Mouse (Mus musculus) hindbrain, postnatal 0 days (tissue): ENCODE measurements around the gene Ppm1k. TPM values are rescaled to one million over a fixed set of nuclear protein-coding genes. Genes with fewer than 3 reads are reported as not detected.
"Not testable (repeated sequence)": the region's sequence is repeated elsewhere in the genome, so short reads cannot be mapped to it uniquely, and the experiment has no call there.

Source experiments
- ATAC-seq: fragments of 200-750 bp; cut with Nextera tagmentation; 2 replicates; pipeline ENCODE4 v1.8.0; 2017; ENCODE audit warnings: mild to moderate bottlenecking, moderate TSS enrichment, moderate library complexity
- DNase-seq: peaks from one replicate; pipeline ENCODE4 v3.0.0-alpha.2; 2015; ENCODE audit warnings: low spot score
- H3K27ac ChIP-seq: fragments of 300-500 bp; sonication (generic); 2 replicates; pipeline ENCODE4 v1.5.1; 2014; ENCODE audit warnings: mild to moderate bottlenecking
- H3K27me3 ChIP-seq: fragments of 300-500 bp; sonication (generic); 2 replicates; pipeline ENCODE4 v1.6.1; 2014; ENCODE audit warnings: low read length, mixed read lengths; ENCODE audit not compliant: insufficient read depth
- H3K36me3 ChIP-seq: fragments of 300-500 bp; sonication (generic); 2 replicates; pipeline ENCODE4 v1.6.1; 2014; ENCODE audit warnings: low read length, mixed read lengths; ENCODE audit not compliant: insufficient read depth
- H3K4me1 ChIP-seq: fragments of 300-500 bp; sonication (generic); 2 replicates; pipeline ENCODE4 v1.6.1; 2014; ENCODE audit warnings: antibody characterized with exemption, low read length, mixed read lengths; ENCODE audit not compliant: insufficient read depth
- H3K4me2 ChIP-seq: fragments of 300-500 bp; sonication (generic); 2 replicates; pipeline ENCODE4 v1.6.1; 2014; ENCODE audit warnings: low read depth, mild to moderate bottlenecking, low read length, moderate library complexity, mixed read lengths
- H3K4me3 ChIP-seq: fragments of 300-500 bp; sonication (generic); 2 replicates; pipeline ENCODE4 v1.5.1; 2014; ENCODE audit warnings: low read length
- H3K9ac ChIP-seq: fragments of 300-500 bp; sonication (generic); replicated peaks from 2 replicates; pipeline ENCODE4 v1.6.1; 2014; ENCODE audit warnings: mild to moderate bottlenecking, low read length, moderate library complexity, mixed read lengths
- H3K9me3 ChIP-seq: fragments of 300-500 bp; sonication (generic); 2 replicates; pipeline ENCODE4 v1.6.1; 2016; ENCODE audit warnings: low read length, mixed read lengths
- CTCF ChIP-seq: IDR thresholded peaks from 2 replicates; pipeline ENCODE4 v1.5.1; 2016; ENCODE audit warnings: antibody characterized with exemption, control low read depth, low read depth
- WGBS: fragments of 180-500 bp; shearing (Covaris S2); extraction: QIAGEN DNeasy Blood & Tissue Kit; methylation state at CpG from one replicate; pipeline ENCODE4 v1.1.7; 2014; 5-methylcytosine and 5-hydroxymethylcytosine counted together
- polyA plus RNA-seq: library from polyadenylated mRNA; unstranded; fragments of >200 nt; fragmentation: Nextera tagmentation; extraction: Ambion mirVana; gene quantifications from 2 replicates; pipeline ENCODE4 v1.2.1, GENCODE M21; 2015
- total RNA-seq: library from RNA; depleted of rRNA; stranded (reverse); fragments of >200 nt; gene quantifications from 2 replicates; pipeline ENCODE4 v1.2.3, GENCODE M21; 2014

Gene Ppm1k
- total and polyA plus RNA-seq, 2 experiments from 2014 or later, result 8.2 to 12.4 TPM

DNA sequence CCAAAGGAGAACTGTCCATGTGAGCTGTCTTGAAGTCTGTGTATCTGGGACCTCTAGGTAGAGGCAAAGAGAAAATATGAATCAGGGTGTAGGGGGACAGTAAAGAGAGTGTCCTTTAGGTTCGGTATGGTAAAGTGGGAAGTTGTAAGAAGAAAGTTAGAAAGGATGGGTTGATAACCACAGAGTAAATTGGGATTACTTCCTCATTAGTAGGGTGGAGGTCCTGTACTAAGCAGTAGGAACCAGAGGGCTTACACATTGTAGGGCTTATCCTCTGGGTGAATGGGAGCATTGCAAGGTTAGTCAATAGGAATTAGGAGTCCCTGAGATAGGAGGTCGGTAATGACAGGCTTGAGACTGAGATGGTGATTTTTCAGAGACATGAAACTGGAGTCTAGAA, 32.4 kb upstream of the Ppm1k start:
- Histone ChIP-seq H3K27ac (no peak overlapping the region), H3K27me3 (no peaks in the 10 kb centered on the region), H3K9ac (no peak overlapping the region), H3K4me3 (no peak overlapping the region), H3K9me3 (no peaks in the 10 kb centered on the region), H3K4me1 (no peaks in the 10 kb centered on the region), H3K36me3 (no peaks in the 10 kb centered on the region), H3K4me2 (no peak overlapping the region)
- ATAC-seq (no peak), DNase-seq (no peak)
- 91% methylated on average over 2 of the region's 2 CpGs for WGBS
- TF ChIP-seq CTCF, result no peak

DNA sequence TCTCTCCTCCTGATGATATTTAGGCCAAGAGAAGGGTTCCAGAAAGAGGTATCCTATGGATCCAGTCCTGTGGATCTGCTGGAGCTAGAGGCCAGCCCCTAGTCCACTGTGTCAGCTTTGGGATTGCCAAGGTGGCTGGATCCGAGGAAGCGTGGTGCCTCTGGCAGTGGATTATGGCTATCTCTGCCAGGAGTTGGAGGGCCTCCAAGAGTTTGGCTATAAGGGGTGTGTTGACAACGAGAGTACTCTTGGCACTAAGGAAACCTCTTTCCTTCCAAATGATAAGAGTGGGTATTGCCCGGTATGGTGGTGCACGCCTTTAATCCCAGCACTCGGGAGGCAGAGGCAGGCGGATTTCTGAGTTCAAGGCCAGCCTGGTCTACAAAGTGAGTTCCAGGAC, 30.2 kb upstream of the Ppm1k start:
- no peaks in the 10 kb centered on the region for H3K27me3 ChIP-seq
- H3K9me3 ChIP-seq, result no peaks in the 10 kb centered on the region
- no peak overlapping the region for H3K9ac ChIP-seq
- no peaks in the 10 kb centered on the region for H3K4me1 ChIP-seq
- no peak overlapping the region for H3K4me2 ChIP-seq
- WGBS, result 80% methylated on average over 7 of the region's 7 CpGs
- ATAC-seq, result no peak
- no peak for DNase-seq
- H3K27ac ChIP-seq, result no peak overlapping the region
- no peak for TF ChIP-seq CTCF
- H3K4me3 ChIP-seq, result no peak overlapping the region
- no peaks in the 10 kb centered on the region for H3K36me3 ChIP-seq

DNA sequence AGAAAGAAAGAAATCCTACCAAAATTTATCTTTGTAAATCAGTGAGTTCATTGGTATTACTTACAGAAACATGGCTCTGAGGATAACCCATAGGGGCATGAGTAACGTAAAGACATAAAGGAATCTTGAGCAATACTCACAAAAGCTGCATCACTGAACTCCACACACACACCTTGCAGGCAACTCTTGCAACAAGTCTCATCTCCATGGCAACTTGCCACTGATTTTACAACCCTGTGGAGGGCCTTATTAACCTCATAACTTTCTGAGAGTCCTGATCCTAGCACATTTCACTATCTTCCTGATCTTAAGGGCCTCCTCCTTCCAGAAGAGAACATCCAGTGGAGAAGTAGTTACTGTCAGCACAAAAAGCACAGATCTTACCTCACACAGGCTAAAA, 28.2 kb upstream of the Ppm1k start:
- no peak overlapping the region for H3K9ac ChIP-seq
- H3K36me3 ChIP-seq, result no peaks in the 10 kb centered on the region
- H3K4me1 ChIP-seq, result no peaks in the 10 kb centered on the region
- no peaks in the 10 kb centered on the region for H3K27me3 ChIP-seq
- H3K4me2 ChIP-seq, result no peak overlapping the region
- no peaks in the 10 kb centered on the region for H3K9me3 ChIP-seq
- no peak for ATAC-seq
- no peak overlapping the region for H3K4me3 ChIP-seq
- DNase-seq, result no peak
- 88% methylated on average over 1 of the region's 1 CpGs for WGBS
- no peak overlapping the region for H3K27ac ChIP-seq
- no peak for TF ChIP-seq CTCF

DNA sequence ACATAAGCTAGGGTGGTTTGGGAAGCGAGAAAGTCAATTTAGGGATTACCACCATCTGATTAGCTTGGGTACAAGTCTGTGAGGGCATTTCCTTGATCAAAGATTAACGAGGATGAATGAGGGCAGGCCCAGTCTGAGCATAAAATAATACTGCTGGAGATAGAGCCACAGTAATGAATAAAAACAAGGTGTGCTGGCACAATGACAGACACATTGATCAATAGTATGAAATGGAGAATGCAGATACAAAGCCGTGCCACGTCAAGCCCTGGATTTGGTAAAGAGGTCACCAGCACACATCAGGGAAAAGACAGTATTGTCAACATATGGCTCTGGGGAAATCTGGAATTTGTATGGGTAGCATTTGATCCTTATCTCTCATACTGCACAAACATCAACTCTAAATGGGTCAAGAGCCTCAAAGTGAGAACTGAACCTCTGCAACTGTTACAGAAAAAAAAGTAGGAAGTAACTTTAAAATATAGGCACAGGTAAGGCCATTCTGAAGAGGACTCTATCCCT, 22.6 kb upstream of the Ppm1k start:
- no peak for TF ChIP-seq CTCF

DNA sequence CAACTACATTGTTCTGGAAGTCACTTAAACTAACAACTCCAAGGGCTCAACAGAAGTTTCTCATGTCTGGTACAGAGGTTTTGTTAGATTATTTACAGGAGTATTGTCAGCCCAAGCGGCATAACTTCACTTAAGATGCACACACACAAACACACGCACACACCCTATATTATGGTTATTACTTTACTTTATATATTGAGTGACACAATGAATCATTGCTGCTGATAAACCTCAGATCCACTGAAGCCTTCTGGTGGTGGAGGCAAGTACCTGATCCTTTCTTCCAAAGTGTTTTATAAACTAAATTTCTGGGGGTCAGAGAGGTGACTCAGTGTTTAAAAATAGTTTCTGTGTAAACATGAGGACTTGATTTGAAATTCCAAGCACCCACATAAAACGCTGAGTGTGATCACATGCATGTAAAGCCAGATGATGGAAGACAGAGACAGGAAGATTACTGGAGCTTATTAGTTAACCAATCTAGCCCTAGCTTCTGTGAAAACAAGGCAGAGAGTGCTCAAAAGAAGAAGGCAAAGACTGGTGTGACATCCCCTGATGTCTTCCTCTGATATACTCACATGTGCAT, 16.0 kb upstream of the Ppm1k start:
- no peaks in the 10 kb centered on the region for H3K36me3 ChIP-seq
- WGBS, result 90% methylated on average over 3 of the region's 3 CpGs
- TF ChIP-seq CTCF, result no peak
- no peaks in the 10 kb centered on the region for H3K9me3 ChIP-seq
- no peak overlapping the region for H3K27ac ChIP-seq
- H3K9ac ChIP-seq, result no peak overlapping the region
- H3K27me3 ChIP-seq, result no peaks in the 10 kb centered on the region
- DNase-seq (no peak), ATAC-seq (no peak)
- no peak overlapping the region for H3K4me3 ChIP-seq
- no peak overlapping the region for H3K4me2 ChIP-seq
- no peaks in the 10 kb centered on the region for H3K4me1 ChIP-seq

More for the DNA sequence above, 22.6 kb upstream of the Ppm1k start:
- Histone ChIP-seq H3K9ac (no peak overlapping the region), H3K27ac (no peak overlapping the region), H3K9me3 (no peaks in the 10 kb centered on the region), H3K27me3 (no peaks in the 10 kb centered on the region), H3K4me1 (no peaks in the 10 kb centered on the region), H3K4me2 (no peak overlapping the region), H3K4me3 (no peak overlapping the region), H3K36me3 (no peaks in the 10 kb centered on the region)
- no peak for DNase-seq
- WGBS, result 66% methylated on average over 4 of the region's 4 CpGs
- no peak for ATAC-seq

DNA sequence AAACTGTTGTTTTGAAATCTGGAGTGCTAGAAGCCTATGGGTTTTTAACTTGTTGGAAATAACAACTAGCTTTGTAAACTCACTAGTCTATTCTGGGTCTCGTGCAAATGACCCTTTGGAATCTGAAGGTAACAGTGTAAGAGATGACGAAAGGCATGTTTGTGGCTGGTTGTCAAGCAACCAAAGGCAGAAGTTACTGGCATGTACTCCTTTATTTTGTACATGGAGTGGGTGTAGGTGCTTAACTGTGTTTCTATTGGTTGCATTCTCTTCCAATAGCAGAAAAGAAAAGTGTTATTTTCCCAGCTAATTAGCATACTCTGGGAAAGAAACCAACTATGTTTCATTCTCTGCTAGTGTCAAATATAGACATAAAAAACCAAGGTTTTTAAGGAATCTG, 9.6 kb upstream of the Ppm1k start:
- Histone ChIP-seq H3K9ac (no peak overlapping the region), H3K27me3 (no peaks in the 10 kb centered on the region), H3K4me3 (no peak overlapping the region), H3K4me1 (no peaks in the 10 kb centered on the region), H3K9me3 (no peaks in the 10 kb centered on the region), H3K4me2 (no peak overlapping the region), H3K27ac (no peak overlapping the region), H3K36me3 (no peaks in the 10 kb centered on the region)
- TF ChIP-seq CTCF, result no peak
- WGBS, result 45% methylated on average over 2 of the region's 2 CpGs
- peak; percentile 39 for DNase-seq
- ATAC-seq, result peak; percentile 86

DNA sequence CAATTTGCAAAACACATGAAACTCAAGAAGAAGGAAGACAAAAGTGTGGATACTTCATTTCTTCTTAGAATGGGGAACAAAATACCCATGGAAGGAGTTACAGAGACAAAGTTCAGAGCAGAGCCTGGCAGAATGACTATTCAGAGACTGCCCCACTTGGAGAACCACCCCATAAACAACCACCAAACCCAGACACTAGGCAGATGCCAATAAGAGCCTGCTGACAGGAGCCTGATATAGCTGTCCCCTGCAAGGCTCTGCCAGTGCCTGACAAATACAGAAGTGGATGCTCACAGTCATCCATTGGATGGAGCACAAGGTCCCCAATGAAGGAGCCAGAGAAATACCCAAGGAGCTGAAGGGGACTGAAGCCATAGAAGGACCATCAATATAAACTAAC, 8.3 kb upstream of the Ppm1k start:
- DNase-seq, H3K9ac ChIP-seq, H3K36me3 ChIP-seq, H3K4me3 ChIP-seq, H3K27ac ChIP-seq, H3K4me1 ChIP-seq, H3K4me2 ChIP-seq, ATAC-seq, H3K27me3 ChIP-seq, H3K9me3 ChIP-seq: not testable (repeated sequence)
